Mouse (Mus musculus) limb, embryonic 13.5 days (tissue): ENCODE measurements around the gene Gsk3b. TPM values are rescaled to one million over a fixed set of nuclear protein-coding genes. Genes with fewer than 3 reads are reported as not detected.

ENCODE experiments used
- ATAC-seq: fragments of 200-750 bp; cut with Nextera tagmentation; 2 replicates; pipeline ENCODE4 v1.8.0; 2017; ENCODE audit warnings: low read depth, moderate number of reproducible peaks, moderate TSS enrichment; ENCODE audit not compliant: low FRiP score
- H3K27ac ChIP-seq: fragments of 300-500 bp; sonication (generic); 2 replicates; pipeline ENCODE4 v1.5.1; 2015; ENCODE audit warnings: inconsistent platforms, mild to moderate bottlenecking, moderate library complexity
- H3K27me3 ChIP-seq: fragments of 300-500 bp; sonication (generic); 2 replicates; pipeline ENCODE4 v1.6.1; 2015; ENCODE audit warnings: mild to moderate bottlenecking, inconsistent platforms
- H3K36me3 ChIP-seq: fragments of 300-500 bp; sonication (generic); 2 replicates; pipeline ENCODE4 v1.6.1; 2015; ENCODE audit warnings: inconsistent platforms, mild to moderate bottlenecking, moderate library complexity
- H3K4me1 ChIP-seq: fragments of 300-500 bp; sonication (generic); 2 replicates; pipeline ENCODE4 v1.6.1; 2015; ENCODE audit warnings: inconsistent platforms
- H3K4me2 ChIP-seq: fragments of 300-500 bp; sonication (generic); replicated peaks from 2 replicates; pipeline ENCODE4 v1.6.1; 2015; ENCODE audit warnings: inconsistent platforms, mild to moderate bottlenecking, moderate library complexity
- H3K4me3 ChIP-seq: fragments of 300-500 bp; sonication (generic); 2 replicates; pipeline ENCODE4 v1.5.1; 2015; ENCODE audit warnings: moderate library complexity, mild to moderate bottlenecking, inconsistent platforms
- H3K9ac ChIP-seq: fragments of 300-500 bp; sonication (generic); 2 replicates; pipeline ENCODE4 v1.6.1; 2015; ENCODE audit warnings: mild to moderate bottlenecking, inconsistent platforms
- H3K9me3 ChIP-seq: fragments of 300-500 bp; sonication (generic); 2 replicates; pipeline ENCODE4 v1.6.1; 2016; ENCODE audit warnings: inconsistent platforms
- WGBS: fragments of 180-500 bp; shearing (Covaris S2); methylation state at CpG from one replicate; pipeline ENCODE4 v1.1.7; 2015; 5-methylcytosine and 5-hydroxymethylcytosine counted together
- polyA plus RNA-seq: library from polyadenylated mRNA; unstranded; fragments of >200 nt; fragmentation: Nextera tagmentation; extraction: Ambion mirVana; gene quantifications from 2 replicates; pipeline ENCODE4 v1.2.1, GENCODE M21; 2015

Gene Gsk3b
- polyA plus RNA-seq, 1 experiment from 2014 or later: 69.3 TPM

DNA sequence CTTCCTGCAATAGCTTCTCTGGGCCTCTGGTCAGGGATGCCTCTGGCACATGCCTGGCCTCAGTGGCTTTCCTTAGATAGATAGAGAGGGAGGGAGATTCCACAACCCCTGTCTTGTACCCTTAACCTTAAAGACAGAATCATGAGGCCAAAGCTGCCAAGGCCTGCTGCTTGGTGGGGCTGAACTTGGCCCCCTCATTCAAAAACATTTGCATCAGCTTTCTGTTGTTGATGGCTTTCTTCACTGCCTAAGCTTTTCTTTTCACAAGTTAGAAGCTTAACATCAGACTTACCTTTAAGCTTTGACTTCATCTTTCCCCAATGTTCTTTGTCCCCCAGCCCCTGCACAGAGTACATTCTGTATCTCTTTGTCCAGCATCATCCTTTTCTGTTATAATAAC lies 61.8 kb downstream of the Gsk3b start:
- ATAC-seq: no peak
- Histone ChIP-seq H3K4me2 (no peak overlapping the region), H3K27ac (no peak overlapping the region), H3K4me3 (no peak overlapping the region), H3K9me3 (no peaks in the 10 kb centered on the region), H3K9ac (no peak overlapping the region), H3K4me1 (no peaks in the 10 kb centered on the region), H3K27me3 (no peaks in the 10 kb centered on the region), H3K36me3 (peaks cover 4% of the 10 kb centered on the region; the same call in 1 of the 2 replicates)

DNA sequence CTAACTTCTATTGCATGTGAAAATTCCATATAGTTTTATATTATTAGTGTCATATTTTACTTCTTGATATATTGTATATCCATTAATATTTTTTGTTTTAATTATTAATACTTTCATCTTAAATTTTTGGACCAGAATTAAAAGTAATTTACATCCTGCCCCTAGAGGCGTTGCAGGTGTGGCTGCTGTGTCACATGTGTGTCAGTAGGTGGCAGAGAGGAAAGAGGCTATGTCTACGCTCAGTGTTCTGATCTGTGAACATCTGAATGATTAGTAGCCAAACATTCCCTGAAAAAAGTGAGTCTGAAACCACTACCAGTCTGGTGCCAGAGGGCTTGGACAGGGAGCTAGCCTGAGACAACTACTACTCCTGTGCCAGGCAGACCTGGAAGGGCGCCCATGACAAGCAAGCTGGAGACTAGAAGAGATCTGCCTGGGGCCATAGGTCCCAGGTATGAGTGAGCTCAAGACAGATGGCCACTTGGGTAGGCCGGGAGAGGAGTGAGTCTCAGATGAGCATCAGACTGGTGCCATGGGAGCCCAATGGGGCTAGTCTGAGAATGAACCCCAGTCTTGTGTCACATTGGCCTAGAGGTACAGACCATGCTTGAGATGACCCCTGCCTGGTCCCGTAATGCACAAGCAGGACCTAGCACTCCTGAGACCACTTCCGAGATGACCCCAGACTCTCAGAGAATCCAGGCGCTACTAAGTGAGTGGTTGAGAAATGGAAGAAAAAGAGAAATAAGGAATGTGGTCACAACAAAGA lies 69.2 kb downstream of the Gsk3b start:
- Histone ChIP-seq H3K9me3 (no peaks in the 10 kb centered on the region), H3K4me2 (no peak overlapping the region), H3K36me3 (no peaks in the 10 kb centered on the region), H3K27me3 (no peaks in the 10 kb centered on the region), H3K27ac (no peak overlapping the region), H3K9ac (no peak overlapping the region), H3K4me1 (0 out of 2 replicates have a peak, but pooled peaks cover 5% of the 10 kb centered on the region), H3K4me3 (no peak overlapping the region)
- ATAC-seq: no peak
- WGBS: 94% methylated on average over 7 of the region's 7 CpGs

DNA sequence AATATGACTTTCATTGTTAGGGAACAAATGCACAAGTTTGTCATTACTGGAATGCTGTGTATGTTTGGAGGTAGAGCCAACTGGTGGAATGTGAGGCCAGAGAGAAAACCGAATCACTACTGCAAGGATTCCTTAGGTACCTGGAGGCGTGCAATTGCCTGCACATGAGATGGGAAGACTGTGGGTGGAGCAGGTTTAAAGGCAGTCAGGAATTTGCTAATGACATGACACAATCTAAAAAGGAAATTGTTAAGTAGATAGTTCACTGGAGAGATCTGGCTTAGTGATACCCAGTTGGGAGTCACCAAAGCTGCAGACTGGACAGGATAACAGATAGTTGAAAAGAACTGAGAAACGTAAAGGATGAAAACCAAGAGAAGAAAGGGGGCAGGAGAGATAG lies 73.2 kb downstream of the Gsk3b start:
- Histone ChIP-seq H3K27me3 (no peaks in the 10 kb centered on the region), H3K4me3 (no peak overlapping the region), H3K9me3 (no peaks in the 10 kb centered on the region), H3K4me2 (no peak overlapping the region), H3K4me1 (peaks cover 8% of the 10 kb centered on the region; the same call in 1 of the 2 replicates), H3K36me3 (peaks cover 6% of the 10 kb centered on the region; the same call in 1 of the 2 replicates), H3K9ac (no peak overlapping the region), H3K27ac (no peak overlapping the region)
- no peak for ATAC-seq
- 70% methylated on average over 3 of the region's 3 CpGs for WGBS

DNA sequence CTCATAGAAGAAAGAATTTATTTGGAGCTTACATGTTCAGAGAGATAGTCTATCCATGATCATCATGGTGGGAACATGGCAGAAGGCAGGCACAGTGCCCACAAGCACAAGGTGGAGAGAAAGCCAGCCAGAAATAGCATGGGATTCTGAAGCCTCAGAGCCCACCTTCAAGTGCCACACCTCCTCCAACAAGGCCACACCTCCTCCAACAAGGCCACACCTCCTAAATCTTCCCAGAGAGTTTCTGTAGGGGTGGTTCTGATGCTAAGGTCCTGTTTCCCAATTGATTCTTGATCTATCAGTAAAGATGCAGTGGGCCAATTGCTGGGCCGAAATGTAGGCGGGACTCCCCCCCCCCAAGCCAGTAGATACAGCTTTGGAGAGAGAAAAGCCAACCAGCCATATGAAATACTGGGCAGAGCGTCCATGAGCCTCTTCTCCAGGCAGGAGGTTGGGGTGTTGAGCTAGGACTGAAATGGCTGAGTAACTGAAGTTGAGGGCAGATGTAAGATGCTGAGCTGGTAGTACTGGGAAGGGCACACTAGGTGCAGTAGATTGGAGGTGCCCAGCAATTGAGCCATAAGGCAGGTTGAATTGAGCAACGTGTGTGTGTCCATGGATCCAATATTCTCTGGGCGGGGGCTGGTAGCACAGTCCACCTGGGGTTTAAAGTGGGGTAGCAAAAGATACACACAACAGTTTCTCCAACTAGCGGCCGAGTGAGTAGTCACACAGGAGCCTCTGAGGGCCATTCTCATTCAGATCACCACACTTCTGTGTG lies 76.2 kb downstream of the Gsk3b start:
- Histone ChIP-seq H3K27me3 (no peaks in the 10 kb centered on the region), H3K4me2 (no peak overlapping the region), H3K36me3 (peaks cover 6% of the 10 kb centered on the region; the same call in 1 of the 2 replicates), H3K9ac (no peak overlapping the region), H3K4me1 (peaks cover 9% of the 10 kb centered on the region; the same call in 1 of the 2 replicates), H3K27ac (no peak overlapping the region), H3K4me3 (no peak overlapping the region), H3K9me3 (no peaks in the 10 kb centered on the region)
- no peak for ATAC-seq
- WGBS: 95% methylated on average over 7 of the region's 7 CpGs

DNA sequence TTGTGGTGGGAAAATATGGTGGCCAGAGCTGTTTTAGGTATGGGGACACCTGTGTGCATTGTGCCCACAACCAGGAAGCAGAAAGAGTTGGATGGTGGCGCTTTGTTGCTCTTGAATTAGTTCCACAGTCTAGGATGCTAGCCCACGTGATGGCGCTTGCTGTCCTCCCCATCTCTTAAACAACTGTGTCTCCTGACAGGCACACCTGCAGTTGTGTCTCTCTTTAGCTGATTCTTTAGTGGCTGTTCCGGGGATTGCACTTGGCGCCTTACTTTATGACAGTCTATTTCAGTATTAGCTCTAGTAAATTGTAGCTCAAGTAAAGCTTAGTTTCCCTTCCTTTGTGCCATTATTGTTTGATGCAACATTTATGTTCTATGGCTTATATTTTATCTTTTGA lies 80.2 kb downstream of the Gsk3b start:
- Histone ChIP-seq H3K9ac (no peak overlapping the region), H3K4me1 (peaks cover 14% of the 10 kb centered on the region), H3K4me3 (no peak overlapping the region), H3K36me3 (peaks cover 18% of the 10 kb centered on the region), H3K4me2 (no peak overlapping the region), H3K9me3 (no peaks in the 10 kb centered on the region), H3K27me3 (no peaks in the 10 kb centered on the region), H3K27ac (no peak overlapping the region)
- ATAC-seq: no peak
- WGBS: 92% methylated on average over 5 of the region's 5 CpGs

DNA sequence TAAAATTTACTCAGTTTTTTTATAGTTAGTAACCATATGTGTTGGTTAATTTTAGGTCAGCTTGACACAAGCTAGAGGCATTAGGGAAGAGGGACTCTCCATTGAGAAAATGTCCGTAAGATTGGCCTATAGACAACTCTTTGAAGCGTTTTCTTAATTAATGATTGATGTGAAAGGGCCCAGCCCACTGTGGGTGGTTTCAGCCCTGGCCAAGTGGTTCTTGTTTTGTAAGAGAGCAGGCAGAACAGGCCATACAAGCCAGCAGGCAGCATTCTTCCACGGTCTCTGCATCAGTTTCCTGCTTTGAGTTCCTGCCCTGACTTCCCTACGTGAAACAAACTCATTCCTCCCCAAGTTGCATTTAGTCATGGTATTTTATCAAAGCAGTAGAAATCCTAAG lies 90.3 kb downstream of the Gsk3b start:
- no peak overlapping the region for H3K9ac ChIP-seq
- peaks cover 26% of the 10 kb centered on the region for H3K36me3 ChIP-seq
- no peak overlapping the region for H3K4me2 ChIP-seq
- H3K4me3 ChIP-seq: no peak overlapping the region
- 85% methylated on average over 4 of the region's 4 CpGs for WGBS
- peaks cover 7% of the 10 kb centered on the region; the same call in 1 of the 2 replicates for H3K4me1 ChIP-seq
- no peaks in the 10 kb centered on the region for H3K9me3 ChIP-seq
- H3K27me3 ChIP-seq: no peaks in the 10 kb centered on the region
- no peak for ATAC-seq
- H3K27ac ChIP-seq: no peak overlapping the region

DNA sequence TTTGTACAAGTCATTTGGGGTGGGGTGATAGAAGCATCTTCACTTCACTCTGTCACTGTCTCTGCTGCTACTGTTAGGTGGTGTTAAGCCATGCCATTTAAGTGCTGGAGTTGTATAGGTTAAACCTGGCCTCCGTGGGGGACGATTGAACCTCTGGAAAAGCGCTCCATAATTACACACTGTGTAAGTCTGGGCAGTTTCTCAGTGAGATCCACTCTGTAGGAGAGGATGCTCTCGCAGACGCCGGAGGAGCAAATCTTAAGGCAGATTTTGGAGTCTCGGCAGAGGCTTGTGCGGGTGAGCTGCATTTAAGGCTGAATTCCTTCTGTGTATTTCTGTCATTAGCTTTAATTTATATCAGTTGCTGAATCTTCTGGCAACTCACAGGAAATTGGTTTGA lies 92.6 kb downstream of the Gsk3b start:
- no peaks in the 10 kb centered on the region for H3K4me1 ChIP-seq
- H3K27ac ChIP-seq: no peak overlapping the region
- peaks cover 39% of the 10 kb centered on the region for H3K36me3 ChIP-seq
- H3K9ac ChIP-seq: no peak overlapping the region
- no peak overlapping the region for H3K4me2 ChIP-seq
- no peak overlapping the region for H3K4me3 ChIP-seq
- ATAC-seq: no peak
- no peaks in the 10 kb centered on the region for H3K27me3 ChIP-seq
- WGBS: 85% methylated on average over 8 of the region's 8 CpGs
- H3K9me3 ChIP-seq: no peaks in the 10 kb centered on the region

DNA sequence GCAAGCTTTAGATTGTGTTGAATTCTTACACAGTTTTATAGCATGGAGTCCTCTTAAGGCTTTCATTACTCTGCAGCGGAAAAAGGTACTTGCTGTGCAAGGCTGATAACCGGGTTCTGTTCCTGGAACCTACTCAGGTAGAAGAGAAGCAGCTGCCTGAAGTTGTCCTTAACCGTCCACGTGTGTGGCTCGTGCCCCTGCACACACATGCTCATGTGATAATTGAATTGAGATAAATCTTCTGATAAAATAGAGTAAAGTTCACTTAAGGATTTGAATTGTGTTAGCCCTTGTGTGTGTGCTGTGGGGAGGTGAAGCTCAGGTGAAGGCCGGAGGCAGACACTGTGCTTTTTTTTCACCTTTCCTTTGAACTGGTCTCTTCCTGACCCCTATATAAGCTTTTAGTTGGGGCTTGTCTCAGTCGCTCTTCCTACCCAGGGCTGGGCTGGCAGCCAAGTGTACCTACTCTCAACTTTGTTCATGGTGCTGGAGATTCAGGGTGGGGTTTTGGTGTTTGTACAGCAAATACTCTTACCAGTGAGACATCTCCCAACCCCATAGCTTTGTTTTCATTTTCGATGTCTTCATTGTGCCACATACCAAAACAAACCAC lies 96.0 kb downstream of the Gsk3b start:
- Histone ChIP-seq H3K4me2 (no peak overlapping the region), H3K27ac (no peak overlapping the region), H3K4me3 (no peak overlapping the region), H3K36me3 (peaks cover 39% of the 10 kb centered on the region), H3K9me3 (no peaks in the 10 kb centered on the region), H3K27me3 (no peaks in the 10 kb centered on the region), H3K4me1 (no peaks in the 10 kb centered on the region), H3K9ac (no peak overlapping the region)
- WGBS: 89% methylated on average over 8 of the region's 8 CpGs
- no peak for ATAC-seq

DNA sequence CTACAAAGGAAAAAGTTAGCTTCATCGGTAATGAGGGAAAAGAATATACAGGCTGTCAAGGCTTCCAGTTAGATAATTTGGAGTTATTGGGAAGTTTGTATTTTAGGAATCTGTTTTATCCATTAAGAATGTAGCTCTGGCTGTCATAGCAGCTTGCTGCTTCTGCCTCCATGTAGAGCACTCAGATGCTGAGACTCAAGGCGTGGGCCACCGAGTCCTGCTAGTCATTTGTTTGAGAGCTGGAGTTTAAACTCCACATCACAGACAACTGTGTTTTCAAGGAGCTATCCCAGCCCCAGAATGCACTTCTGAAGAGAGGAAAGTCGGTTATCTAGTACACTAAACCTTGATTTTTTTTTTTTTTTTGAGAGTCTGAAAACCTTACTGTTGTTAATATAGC lies 101.2 kb downstream of the Gsk3b start:
- ATAC-seq: no peak
- peaks cover 46% of the 10 kb centered on the region for H3K36me3 ChIP-seq
- no peaks in the 10 kb centered on the region for H3K27me3 ChIP-seq
- WGBS: 83% methylated on average over 4 of the region's 4 CpGs
- no peak overlapping the region for H3K4me3 ChIP-seq
- no peaks in the 10 kb centered on the region for H3K4me1 ChIP-seq
- no peak overlapping the region for H3K9ac ChIP-seq
- no peak overlapping the region for H3K27ac ChIP-seq
- no peaks in the 10 kb centered on the region for H3K9me3 ChIP-seq
- H3K4me2 ChIP-seq: no peak overlapping the region

DNA sequence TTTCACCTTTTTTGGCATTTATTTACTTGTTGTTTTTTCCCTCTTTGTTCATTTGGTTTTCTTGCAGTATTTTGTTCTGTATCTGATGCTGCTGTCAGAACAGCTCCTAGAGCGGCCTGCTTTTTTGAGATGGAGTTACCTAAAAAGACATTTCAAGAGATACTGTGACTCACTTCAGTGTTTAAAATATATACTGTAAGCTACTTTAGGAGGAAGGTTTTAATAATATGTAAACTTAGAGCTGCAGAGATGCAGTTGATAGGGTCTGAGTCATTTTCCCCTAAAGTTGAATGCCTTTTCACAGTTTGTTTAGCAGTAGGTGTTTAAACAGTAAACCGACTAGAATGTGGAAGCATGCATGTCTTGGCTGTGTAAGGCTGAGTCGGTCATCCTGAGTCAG lies 101.7 kb downstream of the Gsk3b start:
- Histone ChIP-seq H3K4me1 (no peaks in the 10 kb centered on the region), H3K9ac (no peak overlapping the region), H3K4me3 (no peak overlapping the region), H3K9me3 (no peaks in the 10 kb centered on the region), H3K27me3 (no peaks in the 10 kb centered on the region), H3K27ac (no peak overlapping the region), H3K36me3 (peaks cover 47% of the 10 kb centered on the region), H3K4me2 (no peak overlapping the region)
- ATAC-seq: no peak
- WGBS: 94% methylated on average over 3 of the region's 3 CpGs

DNA sequence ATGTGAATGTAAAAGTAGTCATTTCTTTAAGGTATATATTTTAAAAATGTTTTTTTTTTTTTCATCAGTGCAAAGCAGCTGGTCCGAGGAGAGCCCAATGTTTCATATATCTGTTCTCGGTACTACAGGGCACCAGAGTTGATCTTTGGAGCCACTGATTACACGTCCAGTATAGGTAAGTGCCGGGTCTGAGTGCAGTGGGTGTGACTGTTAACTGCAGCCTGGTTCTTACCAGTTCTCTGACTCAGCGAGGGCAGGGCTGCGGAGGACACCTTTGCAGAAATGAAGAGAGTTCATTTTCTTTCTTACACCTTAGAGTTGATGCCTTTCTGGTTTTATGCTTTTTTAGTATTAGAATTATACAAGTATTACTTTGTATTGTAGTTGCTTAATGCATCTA lies 102.7 kb downstream of the Gsk3b start:
- peaks cover 49% of the 10 kb centered on the region for H3K36me3 ChIP-seq
- no peak for ATAC-seq
- H3K27ac ChIP-seq: no peak overlapping the region
- H3K27me3 ChIP-seq: no peaks in the 10 kb centered on the region
- no peaks in the 10 kb centered on the region for H3K9me3 ChIP-seq
- no peak overlapping the region for H3K4me3 ChIP-seq
- 90% methylated on average over 6 of the region's 6 CpGs for WGBS
- H3K4me2 ChIP-seq: no peak overlapping the region
- H3K4me1 ChIP-seq: no peaks in the 10 kb centered on the region
- no peak overlapping the region for H3K9ac ChIP-seq

DNA sequence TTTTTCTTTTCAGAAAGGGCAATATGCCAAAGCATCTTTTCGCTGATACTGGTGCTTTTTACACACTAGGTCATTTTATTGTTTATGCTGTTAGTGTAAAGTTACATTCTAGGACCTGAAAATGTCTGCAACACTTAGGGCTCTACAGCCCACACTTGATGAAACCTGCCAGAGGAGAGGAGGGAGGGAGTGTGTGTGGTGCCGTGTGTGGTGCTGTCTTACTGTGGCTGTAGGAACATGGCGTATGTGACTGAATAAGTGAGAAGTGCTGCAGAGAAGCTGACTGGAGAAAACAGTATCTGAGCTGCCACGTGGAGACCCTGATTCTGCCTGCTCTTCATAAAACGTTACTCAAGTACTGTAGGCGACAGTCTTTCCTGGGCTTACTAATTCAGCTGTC lies 103.8 kb downstream of the Gsk3b start:
- Histone ChIP-seq H3K9me3 (no peaks in the 10 kb centered on the region), H3K4me1 (no peaks in the 10 kb centered on the region), H3K9ac (no peak overlapping the region), H3K36me3 (peaks cover 54% of the 10 kb centered on the region), H3K4me2 (no peak overlapping the region), H3K27me3 (no peaks in the 10 kb centered on the region), H3K27ac (no peak overlapping the region), H3K4me3 (no peak overlapping the region)
- ATAC-seq: no peak
- 85% methylated on average over 6 of the region's 6 CpGs for WGBS
